Comparison of ENCODE assay signal across 8 mouse cellular contexts in the genomic region with DNA sequence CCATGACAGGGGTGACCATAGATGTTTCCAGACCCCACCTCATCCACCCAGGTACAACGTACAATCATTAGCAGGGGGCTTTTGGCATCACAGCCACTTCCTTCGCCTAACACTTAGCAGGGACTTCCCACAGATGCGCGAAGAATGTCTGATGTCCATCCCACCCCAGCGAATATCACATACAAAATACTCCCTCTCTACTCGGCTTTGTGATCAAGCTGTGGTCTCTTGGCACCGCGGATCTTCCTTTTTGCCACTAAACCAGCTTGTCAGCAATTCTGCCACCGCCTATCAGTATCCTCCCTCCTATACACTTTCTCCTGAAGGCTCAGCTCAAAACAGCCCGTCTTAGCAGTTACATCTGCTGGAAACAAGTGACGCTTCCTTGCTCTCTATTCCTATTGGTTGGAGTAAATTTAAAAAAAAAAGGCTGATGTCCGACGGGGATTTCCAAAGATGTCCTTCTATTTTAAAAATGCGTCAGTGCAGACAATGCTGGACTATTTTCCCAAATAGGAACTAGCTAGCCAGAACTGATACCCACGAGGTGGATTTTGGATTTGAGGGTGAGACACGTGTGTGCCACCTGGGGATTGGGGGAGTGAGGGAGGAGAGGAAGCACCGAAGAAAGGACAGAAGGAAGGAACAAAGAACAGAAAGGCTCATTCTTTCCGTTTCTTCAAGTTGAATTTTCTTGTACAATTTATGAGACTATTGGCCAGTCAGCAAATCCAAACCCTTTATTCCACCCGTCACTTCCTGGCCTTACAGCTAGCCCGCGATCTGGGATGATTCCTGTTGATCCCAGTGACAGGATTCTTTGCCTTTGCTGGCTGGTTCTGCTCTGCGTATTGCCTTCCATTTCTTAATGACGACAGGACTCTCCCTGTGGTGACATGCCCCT. TPM values are rescaled to one million over a fixed set of nuclear protein-coding genes. Genes with fewer than 3 reads are reported as not detected.
DNase-seq lines count a peak whose midpoint lies in the region; ATAC-seq and TF ChIP-seq lines count a peak whose summit lies in the region.

No protein-coding gene starts in this region.

- no peak overlapping the region for H3K9ac ChIP-seq in liver, embryonic 12.5 days

- no peak for ATAC-seq in liver, embryonic 12.5 days

- peak overlapping the region; percentile 45 for H3K4me2 ChIP-seq in liver, embryonic 12.5 days

- no peaks in the 10 kb centered on the region for H3K36me3 ChIP-seq in liver, embryonic 12.5 days

- 22% methylated on average over 23 of the region's 23 CpGs for WGBS in liver, embryonic 12.5 days (ENCODE audit: insufficient replicate concordance)

- peaks cover 20% of the 10 kb centered on the region for H3K27me3 ChIP-seq in liver, embryonic 12.5 days (replicated peaks)

- no peak for TF ChIP-seq CTCF in layer of hippocampus, adult 2 months (conservative IDR thresholded peaks at IDR 0.05)

- H3K4me1 ChIP-seq in brown adipose tissue, adult 24 weeks (ENCODE audit: control insufficient read depth, insufficient read depth, insufficient read length, low read length), result no peaks in the 10 kb centered on the region
- H3K4me1 ChIP-seq in liver, embryonic 12.5 days, result no peaks in the 10 kb centered on the region

- peak; percentile 66 to 71 for DNase-seq in layer of hippocampus, adult 2 months (ENCODE audit: low spot score in 2 of 2)
- no peak for DNase-seq in layer of hippocampus, postnatal 25 days (ENCODE audit: extremely low spot score in 1 of 2, low spot score in 1 of 2)
- peak; percentile 87 for DNase-seq in heart, adult 8-10 months (ENCODE audit: low spot score)
- DNase-seq in kidney, adult 11 months, result peak; percentile 52
- DNase-seq in natural killer cell, adult 2 months (ENCODE audit: low spot score in 2 of 2), result peak; percentile 90 to 92
- DNase-seq in urinary bladder, adult 2 months (ENCODE audit: low spot score), result no peak

- no peaks in the 10 kb centered on the region for H3K9me3 ChIP-seq in liver, embryonic 12.5 days (replicated peaks)

- no peak overlapping the region for H3K27ac ChIP-seq in layer of hippocampus, adult 2 months
- peak overlapping the region; percentile 83 for H3K27ac ChIP-seq in brown adipose tissue, adult 24 weeks (replicated peaks; ENCODE audit: low read depth, low read length)
- H3K27ac ChIP-seq in liver, embryonic 12.5 days, result no peak overlapping the region

- peak overlapping the region; percentile 32; the same call in 1 of the 2 replicates for H3K4me3 ChIP-seq in layer of hippocampus, adult 2 months
- H3K4me3 ChIP-seq in brown adipose tissue, adult 24 weeks (ENCODE audit: insufficient read depth, low read depth, low read length), result peak overlapping the region; percentile 52
- H3K4me3 ChIP-seq in liver, embryonic 12.5 days, result no peak overlapping the region; the same call in 1 of the 2 replicates

RNA-seq across cellular contexts. Expression of a gene that starts 8.5 kb away (rescaled TPM):
- total RNA-seq in layer of hippocampus, adult 2 months (2021), result 1 to 10 TPM in 1 of 2 experiments, under 1 TPM in 1; 0.66 to 1.2 TPM
- 1 to 10 TPM; 1.1 to 1.3 TPM for total RNA-seq in layer of hippocampus, postnatal 25 days (2021)
- polyA plus RNA-seq in brown adipose tissue, adult 24 weeks (2012; ENCODE audit: insufficient read depth, insufficient read length, missing spikeins), result 181 and 183 TPM in 2 replicates
- total RNA-seq in heart, adult 8-10 months (2022), result 10 to 100 TPM; 15.7 to 28.3 (median 26.7) TPM
- 0.11 TPM in 1 of 2 replicates, not detected in the other for polyA plus RNA-seq in liver, embryonic 12.5 days (2016; fragmentation: Nextera tagmentation; extraction: Ambion mirVana)
- polyA plus RNA-seq in urinary bladder, adult 2 months (2012; rRNA removed), result 281 and 288 TPM in 2 replicates

RNA-seq across cellular contexts. Expression of a gene that starts 9.5 kb away (rescaled TPM):
- 1 to 10 TPM; 1.0 to 1.3 TPM for total RNA-seq in layer of hippocampus, adult 2 months (2021)
- total RNA-seq in layer of hippocampus, postnatal 25 days (2021), result 1 to 10 TPM; 1.0 to 1.6 TPM
- polyA plus RNA-seq in brown adipose tissue, adult 24 weeks (2012; ENCODE audit: insufficient read depth, insufficient read length, missing spikeins), result 93.0 and 109 TPM in 2 replicates
- total RNA-seq in heart, adult 8-10 months (2022), result 10 to 100 TPM; 15.1 to 32.1 (median 26.2) TPM
- polyA plus RNA-seq in liver, embryonic 12.5 days (2016; fragmentation: Nextera tagmentation; extraction: Ambion mirVana), result 0.15 and 0.37 TPM in 2 replicates
- 248 and 252 TPM in 2 replicates for polyA plus RNA-seq in urinary bladder, adult 2 months (2012; rRNA removed)

RNA-seq across cellular contexts. Expression of a gene that starts 29.3 kb away (rescaled TPM):
- total RNA-seq in layer of hippocampus, adult 2 months (2021), result not detected
- not detected for total RNA-seq in layer of hippocampus, postnatal 25 days (2021)
- not detected in 2 replicates for polyA plus RNA-seq in brown adipose tissue, adult 24 weeks (2012; ENCODE audit: insufficient read depth, insufficient read length, missing spikeins)
- total RNA-seq in heart, adult 8-10 months (2022), result not detected
- polyA plus RNA-seq in liver, embryonic 12.5 days (2016; fragmentation: Nextera tagmentation; extraction: Ambion mirVana), result not detected in 2 replicates
- polyA plus RNA-seq in urinary bladder, adult 2 months (2012; rRNA removed), result 0.09 and 0.18 TPM in 2 replicates

RNA-seq across cellular contexts. Expression of a gene that starts 38.7 kb away (rescaled TPM):
- 1 to 10 TPM; 1.7 to 1.8 TPM for total RNA-seq in layer of hippocampus, adult 2 months (2021)
- 1 to 10 TPM; 1.0 to 1.7 TPM for total RNA-seq in layer of hippocampus, postnatal 25 days (2021)
- polyA plus RNA-seq in brown adipose tissue, adult 24 weeks (2012; ENCODE audit: insufficient read depth, insufficient read length, missing spikeins), result 71.7 and 90.6 TPM in 2 replicates
- 10 to 100 TPM; 13.2 to 19.1 (median 15.6) TPM for total RNA-seq in heart, adult 8-10 months (2022)
- polyA plus RNA-seq in liver, embryonic 12.5 days (2016; fragmentation: Nextera tagmentation; extraction: Ambion mirVana), result 2.9 and 3.1 TPM in 2 replicates
- 251 and 267 TPM in 2 replicates for polyA plus RNA-seq in urinary bladder, adult 2 months (2012; rRNA removed)

RNA-seq across cellular contexts. Expression of a gene that starts 57.4 kb away (rescaled TPM):
- total RNA-seq in layer of hippocampus, adult 2 months (2021), result under 1 TPM in 1 of 2 experiments, not detected in 1; 0.17 TPM
- under 1 TPM; 0.25 to 0.47 TPM for total RNA-seq in layer of hippocampus, postnatal 25 days (2021)
- 0.55 and 2.1 TPM in 2 replicates for polyA plus RNA-seq in brown adipose tissue, adult 24 weeks (2012; ENCODE audit: insufficient read depth, insufficient read length, missing spikeins)
- total RNA-seq in heart, adult 8-10 months (2022), result 1 to 10 TPM in 1 of 4 experiments, under 1 TPM in 3; 0.41 to 1.5 (median 0.51) TPM
- polyA plus RNA-seq in liver, embryonic 12.5 days (2016; fragmentation: Nextera tagmentation; extraction: Ambion mirVana), result 0.05 and 0.19 TPM in 2 replicates
- 2.7 and 5.0 TPM in 2 replicates for polyA plus RNA-seq in urinary bladder, adult 2 months (2012; rRNA removed)

Comparison
In these comparisons a context has a peak if more than half of its experiments do, and no peak if none do; other contexts are left out.
1. DNase-seq: peak in layer of hippocampus, adult 2 months (2 of 2), heart, adult 8-10 months (single experiment), kidney, adult 11 months (single experiment) and natural killer cell, adult 2 months (2 of 2); none in layer of hippocampus, postnatal 25 days (0 of 2) and urinary bladder, adult 2 months (single experiment).
2. RNA of a gene that starts 8.5 kb away (total RNA-seq): 15.7 to 28.3 TPM in heart, adult 8-10 months; 1.1 to 1.3 TPM in layer of hippocampus, postnatal 25 days and 0.66 to 1.2 TPM in layer of hippocampus, adult 2 months; every median in the first group is over 4 times any median in the second.
3. RNA of a gene that starts 9.5 kb away (total RNA-seq): 15.1 to 32.1 TPM in heart, adult 8-10 months; 1.0 to 1.6 TPM in layer of hippocampus, postnatal 25 days and 1.0 to 1.3 TPM in layer of hippocampus, adult 2 months; every median in the first group is over 4 times any median in the second.